Mouse (Mus musculus) stomach, postnatal 0 days (tissue): Measurements from ENCODE around the gene Fcer1g. TPM values are rescaled to one million over a fixed set of nuclear protein-coding genes. Genes with fewer than 3 reads are reported as not detected.

Source experiments
- ATAC-seq: fragments of 200-750 bp; cut with Nextera tagmentation; 2 replicates; pipeline ENCODE4 v1.8.0; 2017; ENCODE audit not compliant: low FRiP score, low TSS enrichment
- DNase-seq: peaks from one replicate; pipeline ENCODE4 v3.0.0-alpha.2; 2016; ENCODE audit warnings: low spot score
- H3K27ac ChIP-seq: fragments of 300-500 bp; sonication (generic); replicated peaks from 2 replicates; pipeline ENCODE4 v1.5.1; 2014; ENCODE audit warnings: mild to moderate bottlenecking, control low read depth
- H3K27me3 ChIP-seq: fragments of 300-500 bp; sonication (generic); 2 replicates; pipeline ENCODE4 v1.6.1; 2014; ENCODE audit warnings: low read length; ENCODE audit not compliant: control insufficient read depth, insufficient read depth
- H3K36me3 ChIP-seq: fragments of 300-500 bp; sonication (generic); 2 replicates; pipeline ENCODE4 v1.6.1; 2014; ENCODE audit warnings: low read length, mixed read lengths; ENCODE audit not compliant: control insufficient read depth, insufficient read depth
- H3K4me1 ChIP-seq: fragments of 300-500 bp; sonication (generic); replicated peaks from 2 replicates; pipeline ENCODE4 v1.6.1; 2014; ENCODE audit warnings: antibody characterized with exemption; ENCODE audit not compliant: control insufficient read depth, insufficient read depth
- H3K4me2 ChIP-seq: fragments of 300-500 bp; sonication (generic); replicated peaks from 2 replicates; pipeline ENCODE4 v1.6.1; 2014; ENCODE audit warnings: low read depth, mild to moderate bottlenecking, control low read depth, moderate library complexity
- H3K4me3 ChIP-seq: fragments of 300-500 bp; sonication (generic); 2 replicates; pipeline ENCODE4 v1.5.1; 2014; ENCODE audit warnings: low read depth, low read length, control low read depth
- H3K9ac ChIP-seq: fragments of 300-500 bp; sonication (generic); 2 replicates; pipeline ENCODE4 v1.6.1; 2014; ENCODE audit warnings: mild to moderate bottlenecking, low read length, control low read depth, mixed read lengths
- H3K9me3 ChIP-seq: fragments of 300-500 bp; sonication (generic); 2 replicates; pipeline ENCODE4 v1.6.1; 2016; ENCODE audit warnings: low read length; ENCODE audit not compliant: control insufficient read depth
- CTCF ChIP-seq: IDR thresholded peaks from 2 replicates; pipeline ENCODE4 v1.5.1; 2016; ENCODE audit warnings: antibody characterized with exemption, low read depth, mild to moderate bottlenecking, moderate library complexity
- EP300 ChIP-seq: optimal IDR thresholded peaks from 2 replicates; pipeline ENCODE3; 2016; ENCODE audit warnings: antibody characterized with exemption
- WGBS: fragments of 180-500 bp; shearing (Covaris S2); extraction: QIAGEN DNeasy Blood & Tissue Kit; methylation state at CpG from one replicate; pipeline ENCODE4 v1.1.7; 2014; 5-methylcytosine and 5-hydroxymethylcytosine counted together
- polyA plus RNA-seq: library from polyadenylated mRNA; unstranded; fragments of >200 nt; fragmentation: Nextera tagmentation; extraction: Ambion mirVana; gene quantifications from 2 replicates; pipeline ENCODE4 v1.2.1, GENCODE M21; 2015

Fcer1g gene
- polyA plus RNA-seq, 1 experiment from 2014 or later = 59.4 TPM

- no peak for ATAC-seq
- TF ChIP-seq EP300 = no peak
- no peak for TF ChIP-seq CTCF
- no peak overlapping the region for H3K4me3 ChIP-seq
These were observed 43.3 kb downstream of the Fcer1g start for GRCm38 (mm10) chr1:171190832-171191231.

DNA sequence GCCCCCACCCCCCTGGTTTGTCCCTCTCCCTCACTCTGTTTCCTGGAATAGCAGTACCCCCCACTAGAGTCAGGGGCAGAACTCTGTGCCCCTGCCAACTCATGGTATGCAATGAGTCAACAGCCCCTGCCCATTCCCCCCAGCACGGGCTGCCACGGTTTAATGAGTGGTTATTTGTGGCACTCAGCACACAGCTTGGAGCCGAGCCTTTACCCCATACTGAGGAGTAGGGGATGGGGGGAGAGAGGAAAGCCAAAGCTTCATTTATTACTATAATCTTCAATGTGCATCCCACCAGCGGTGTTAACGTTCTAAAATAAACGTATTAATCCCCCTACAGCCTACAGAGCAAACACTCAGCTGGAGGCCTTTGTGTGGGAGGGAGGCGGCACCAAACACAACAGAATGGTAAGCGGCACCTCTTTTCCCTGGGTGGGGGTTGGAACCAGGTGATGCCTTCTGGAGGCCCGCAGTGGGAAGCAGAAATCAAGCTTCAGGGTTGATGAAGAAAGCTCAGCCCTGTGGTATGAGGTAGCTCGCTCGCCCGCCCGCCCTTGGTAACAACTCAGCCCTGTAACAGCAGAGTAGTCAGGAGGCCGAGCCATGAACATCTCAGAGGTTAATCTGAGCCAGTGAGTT lies 44.6 kb downstream of the Fcer1g start:
- no peaks in the 10 kb centered on the region for H3K36me3 ChIP-seq
- ATAC-seq (peak; percentile 71), DNase-seq (peak; percentile 53)
- H3K4me1 ChIP-seq = peaks cover 4% of the 10 kb centered on the region; the same call in 1 of the 2 replicates
- H3K9me3 ChIP-seq = no peaks in the 10 kb centered on the region
- TF ChIP-seq EP300 = no peak
- no peak for TF ChIP-seq CTCF
- H3K4me3 ChIP-seq = no peak overlapping the region
- WGBS = 29% methylated on average over 14 of the region's 14 CpGs
- peak overlapping the region; percentile 17; the same call in 1 of the 2 replicates for H3K4me2 ChIP-seq
- no peaks in the 10 kb centered on the region for H3K27me3 ChIP-seq
- H3K9ac ChIP-seq = no peak overlapping the region
- H3K27ac ChIP-seq = peak overlapping the region; percentile 74

More at GRCm38 (mm10) chr1:171190832-171191231, 43.3 kb downstream of the Fcer1g start:
- WGBS = 97% methylated on average over 9 of the region's 9 CpGs
- peaks cover 7% of the 10 kb centered on the region for H3K4me1 ChIP-seq
- no peaks in the 10 kb centered on the region for H3K9me3 ChIP-seq
- DNase-seq = no peak
- no peaks in the 10 kb centered on the region for H3K27me3 ChIP-seq
- H3K27ac ChIP-seq = no peak overlapping the region
- no peak overlapping the region for H3K4me2 ChIP-seq
- no peak overlapping the region for H3K9ac ChIP-seq
- no peaks in the 10 kb centered on the region for H3K36me3 ChIP-seq

GRCm38 (mm10) chr1:171189046-171189445 lies 45.1 kb downstream of the Fcer1g start:
- H3K27me3 ChIP-seq = no peaks in the 10 kb centered on the region
- peak overlapping the region; percentile 74 for H3K27ac ChIP-seq
- H3K4me2 ChIP-seq = peak overlapping the region; percentile 17
- ATAC-seq (peak; percentile 49), DNase-seq (peak; percentile 26)
- no peak overlapping the region for H3K4me3 ChIP-seq
- no peaks in the 10 kb centered on the region for H3K36me3 ChIP-seq
- H3K4me1 ChIP-seq = peaks cover 4% of the 10 kb centered on the region; the same call in 1 of the 2 replicates
- 0 out of 2 replicates have a peak overlapping the region, but pooled peaks have one; percentile 2 for H3K9ac ChIP-seq
- TF ChIP-seq EP300 (no peak), CTCF (no peak)
- 20% methylated on average over 8 of the region's 8 CpGs for WGBS
- H3K9me3 ChIP-seq = no peaks in the 10 kb centered on the region

DNA sequence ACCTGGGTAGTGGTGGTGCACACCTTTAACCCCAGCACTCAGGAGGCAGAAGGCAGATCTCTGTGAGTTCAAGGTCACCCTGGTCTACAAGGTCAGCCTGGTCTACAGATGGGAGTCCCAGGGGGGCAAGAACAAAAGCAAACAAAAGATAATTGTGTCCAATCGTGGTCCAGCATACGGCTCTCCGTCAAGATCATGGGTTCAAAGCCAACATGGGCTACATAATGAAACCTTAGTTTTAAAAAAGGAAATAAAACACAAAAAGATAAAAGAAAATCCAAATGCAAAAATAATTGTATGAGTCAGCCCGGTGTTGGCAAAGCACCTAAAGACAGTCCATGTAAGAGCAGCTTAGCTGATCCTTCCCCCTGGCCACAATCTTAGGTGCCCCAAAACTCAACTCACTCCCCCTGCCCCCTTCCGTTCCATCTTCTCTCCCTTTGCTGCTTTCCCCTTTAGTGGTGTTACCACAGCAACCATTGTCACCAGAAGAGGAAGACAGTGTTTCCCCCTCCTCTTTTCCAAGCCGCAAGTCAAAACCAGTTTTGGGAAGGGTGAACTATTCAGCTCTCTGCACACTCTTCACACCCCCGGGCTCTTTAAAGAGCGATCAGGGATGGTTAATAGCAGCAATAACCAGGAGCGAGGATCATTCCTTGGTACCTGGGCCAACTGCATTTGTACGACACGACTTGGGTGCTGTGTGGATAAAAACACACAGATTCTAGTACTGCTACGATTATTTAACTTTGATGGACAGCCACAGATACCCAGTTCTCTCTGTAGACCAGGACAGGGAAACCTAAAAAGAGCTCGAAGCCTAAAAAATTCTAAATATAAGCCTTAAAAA lies 46.1 kb downstream of the Fcer1g start:
- Histone ChIP-seq H3K4me1 (peaks cover 4% of the 10 kb centered on the region; the same call in 1 of the 2 replicates), H3K4me3 (no peak overlapping the region), H3K27ac (no peak overlapping the region), H3K9ac (no peak overlapping the region), H3K9me3 (no peaks in the 10 kb centered on the region), H3K36me3 (no peaks in the 10 kb centered on the region), H3K27me3 (no peaks in the 10 kb centered on the region), H3K4me2 (no peak overlapping the region)
- TF ChIP-seq CTCF = no peak
- no peak for TF ChIP-seq EP300
- DNase-seq = no peak
- WGBS = 63% methylated on average over 13 of the region's 13 CpGs
- no peak for ATAC-seq

GRCm38 (mm10) chr1:171185655-171186054 lies 48.5 kb downstream of the Fcer1g start:
- Histone ChIP-seq H3K27ac (no peak overlapping the region), H3K4me1 (peaks cover 4% of the 10 kb centered on the region; the same call in 1 of the 2 replicates), H3K27me3 (no peaks in the 10 kb centered on the region), H3K4me3 (no peak overlapping the region), H3K9me3 (no peaks in the 10 kb centered on the region), H3K36me3 (no peaks in the 10 kb centered on the region), H3K9ac (no peak overlapping the region), H3K4me2 (no peak overlapping the region)
- WGBS = 67% methylated on average over 8 of the region's 8 CpGs
- no peak for TF ChIP-seq EP300
- no peak for TF ChIP-seq CTCF
- DNase-seq (no peak), ATAC-seq (no peak)
